ENCODE assay signal across 10 mouse cellular contexts in genomic region chr8:118393909-118394650, GRCm38 (mm10).
A peak's percentile ranks its signal among the peaks of the same experiment; 100 is the strongest.
DNase-seq lines count a peak whose midpoint lies in the region; ATAC-seq and TF ChIP-seq lines count a peak whose summit lies in the region.
"Had no signal": no experiment of that assay in that cellular context is flagged by ENCODE, and none has a peak within 500 bp of the region (broad histone marks: within the 10 kb centered on the region; RNA-seq: fewer than 3 reads in every experiment).

No protein-coding gene starts in this region.

- H3K4me3 ChIP-seq in heart, postnatal 0 days (ENCODE audit: low read depth, low read length), result no peak overlapping the region
- no peak overlapping the region for H3K4me3 ChIP-seq in midbrain, embryonic 11.5 days (ENCODE audit: low read depth, low read length)
- H3K4me3 ChIP-seq: neural tube, embryonic 13.5 days had no signal

- ATAC-seq in heart, postnatal 0 days (ENCODE audit: insufficient read depth, low read depth), result peak; percentile 90
- ATAC-seq in monocyte, adult 5-6 weeks (replicated peaks; ENCODE audit: insufficient number of reproducible peaks, low FRiP score, low TSS enrichment, poor library complexity, severe bottlenecking), result no peak
- ATAC-seq in midbrain, embryonic 11.5 days (ENCODE audit: low FRiP score), result no peak
- ATAC-seq: forebrain, embryonic 16.5 days had no signal

- no peaks in the 10 kb centered on the region for H3K9me3 ChIP-seq in heart, postnatal 0 days (replicated peaks; ENCODE audit: control insufficient read depth, low read length)
- no peaks in the 10 kb centered on the region for H3K9me3 ChIP-seq in midbrain, embryonic 11.5 days (ENCODE audit: control insufficient read depth, low read length)
- H3K9me3 ChIP-seq: neural tube, embryonic 13.5 days had no signal

- H3K27ac ChIP-seq in heart, postnatal 0 days (ENCODE audit: low read depth), result peak overlapping the region; percentile 81
- no peak overlapping the region for H3K27ac ChIP-seq in midbrain, embryonic 11.5 days (ENCODE audit: low read depth, low read length)
- H3K27ac ChIP-seq: neural tube, embryonic 13.5 days had no signal

- H3K36me3 ChIP-seq in heart, postnatal 0 days (replicated peaks; ENCODE audit: control insufficient read depth, insufficient read depth, low read length), result no peaks in the 10 kb centered on the region
- H3K36me3 ChIP-seq in midbrain, embryonic 11.5 days (ENCODE audit: control insufficient read depth, insufficient read depth, low read length), result no peaks in the 10 kb centered on the region
- H3K36me3 ChIP-seq: neural tube, embryonic 13.5 days had no signal

- H3K9ac ChIP-seq in heart, postnatal 0 days (replicated peaks; ENCODE audit: low read depth, low read length), result no peak overlapping the region
- no peak overlapping the region for H3K9ac ChIP-seq in midbrain, embryonic 11.5 days (ENCODE audit: low read length)
- H3K9ac ChIP-seq: neural tube, embryonic 13.5 days had no signal

- no peaks in the 10 kb centered on the region for H3K4me1 ChIP-seq in heart, postnatal 0 days (ENCODE audit: control insufficient read depth, insufficient read depth)
- no peaks in the 10 kb centered on the region for H3K4me1 ChIP-seq in midbrain, embryonic 11.5 days (ENCODE audit: control insufficient read depth, insufficient read depth, low read length)

- no peaks in the 10 kb centered on the region for H3K27me3 ChIP-seq in heart, postnatal 0 days (ENCODE audit: control insufficient read depth, insufficient read depth, low read length)
- no peaks in the 10 kb centered on the region for H3K27me3 ChIP-seq in midbrain, embryonic 11.5 days (ENCODE audit: control insufficient read depth, insufficient read depth, low read length)
- H3K27me3 ChIP-seq: neural tube, embryonic 13.5 days had no signal

- no peak overlapping the region for H3K4me2 ChIP-seq in heart, postnatal 0 days (ENCODE audit: low read depth, low read length)
- H3K4me2 ChIP-seq in midbrain, embryonic 11.5 days, result no peak overlapping the region
- H3K4me2 ChIP-seq: neural tube, embryonic 13.5 days had no signal

- TF ChIP-seq EP300 in heart, postnatal 0 days (IDR thresholded peaks at IDR 0.05; ENCODE audit: low read depth), result no peak

- no peak for TF ChIP-seq CTCF in heart, postnatal 0 days (IDR thresholded peaks at IDR 0.05; ENCODE audit: low read depth)

- peak; percentile 4 for DNase-seq in retina, postnatal 1 day
- no peak for DNase-seq in retina, embryonic 14.5 days (ENCODE audit: low spot score)
- DNase-seq in cerebellum, adult 9-10 months, result peak; percentile 42
- DNase-seq in heart, postnatal 0 days (ENCODE audit: low spot score), result peak; percentile 83
- DNase-seq in telencephalon, adult 2 months (ENCODE audit: low read depth, low spot score), result peak; percentile 26
- no peak for DNase-seq in liver
- DNase-seq in midbrain, embryonic 11.5 days (ENCODE audit: low spot score, missing footprints), result no peak

- WGBS in heart, postnatal 0 days, result 46% methylated on average over 7 of the region's 7 CpGs
- WGBS in midbrain, embryonic 11.5 days, result 81% methylated on average over 7 of the region's 7 CpGs

Comparison
In these comparisons a context has a peak if more than half of its experiments do, and no peak if none do; other contexts are left out.
1. DNase-seq: peak in retina, postnatal 1 day (single experiment), cerebellum, adult 9-10 months (single experiment), heart, postnatal 0 days (single experiment) and telencephalon, adult 2 months (single experiment); none in retina, embryonic 14.5 days (single experiment), liver (single experiment) and midbrain, embryonic 11.5 days (single experiment).